Mouse (Mus musculus): Measurements from ENCODE around the gene Cmtm7. TPM values are rescaled to one million over a fixed set of nuclear protein-coding genes. Genes with fewer than 3 reads are reported as not detected.
"Not testable (repeated sequence)": the region's sequence is repeated elsewhere in the genome, so short reads cannot be mapped to it uniquely, and the experiment has no call there.

The Cmtm7 gene
- polyA plus RNA-seq, 1 experiment from 2014 or later: 9.5 TPM

DNA sequence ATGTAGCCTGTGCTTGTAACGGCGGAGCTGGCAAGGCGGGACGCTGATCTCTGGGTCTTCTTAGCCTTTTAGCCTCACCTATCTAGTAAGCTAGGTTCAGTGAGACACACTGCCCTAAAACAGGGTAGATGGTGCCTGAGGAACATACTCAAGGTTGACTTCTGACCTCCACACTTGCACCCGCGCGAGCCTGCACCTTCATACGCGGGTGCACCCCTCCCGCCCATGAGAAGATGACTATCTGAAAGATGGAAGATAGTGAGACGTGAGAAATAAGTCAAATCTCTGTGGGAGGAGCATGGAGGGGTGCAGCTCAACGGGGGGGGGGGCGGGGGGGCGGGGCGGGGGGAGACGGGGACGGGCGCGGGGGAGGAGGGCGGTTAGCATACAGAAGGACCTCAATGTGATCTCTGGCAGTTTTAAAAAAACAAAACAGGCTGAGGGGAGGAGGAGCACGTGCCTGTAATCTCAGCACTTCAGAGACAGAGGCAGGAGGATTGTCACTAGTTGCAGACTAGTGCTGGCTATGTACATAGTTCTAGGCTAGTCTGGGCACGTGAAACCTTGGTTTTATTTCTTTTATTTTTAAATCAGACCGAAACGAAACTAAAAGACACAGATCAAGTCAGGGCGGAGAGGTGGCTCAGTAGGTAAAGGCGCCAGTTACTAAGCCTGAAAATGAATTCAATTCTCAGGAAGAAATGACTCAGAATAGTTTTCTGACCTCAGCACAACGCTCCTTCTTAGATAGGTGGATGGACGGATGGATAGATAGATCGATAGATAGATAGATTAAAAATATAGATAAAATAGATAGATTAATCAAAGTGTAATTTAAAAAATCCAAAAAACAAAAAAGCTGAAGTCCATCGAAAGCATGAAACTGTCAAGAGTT, 51.5 kb downstream of the Cmtm7 start:
- H3K27me3 ChIP-seq (replicated peaks; ENCODE audit: control insufficient read depth, insufficient read depth, low read length): no peaks in the 10 kb centered on the region
- H3K27ac ChIP-seq (ENCODE audit: low read depth, low read length): no peak overlapping the region
- H3K4me1 ChIP-seq (ENCODE audit: control insufficient read depth, insufficient read depth, low read depth, low read length): peaks cover 7% of the 10 kb centered on the region
- no peak overlapping the region for H3K9ac ChIP-seq (ENCODE audit: low read depth, low read length)
- no peaks in the 10 kb centered on the region for H3K36me3 ChIP-seq (ENCODE audit: control insufficient read depth, insufficient read depth, low read length)
- H3K4me2 ChIP-seq (ENCODE audit: low read length): peak overlapping the region; percentile 79
- H3K4me3 ChIP-seq (ENCODE audit: low read length): peak overlapping the region; percentile 84
- no peaks in the 10 kb centered on the region for H3K9me3 ChIP-seq (ENCODE audit: control insufficient read depth, low read length)
- WGBS: 44% methylated on average over 27 of the region's 30 CpGs
- no peak for ATAC-seq

DNA sequence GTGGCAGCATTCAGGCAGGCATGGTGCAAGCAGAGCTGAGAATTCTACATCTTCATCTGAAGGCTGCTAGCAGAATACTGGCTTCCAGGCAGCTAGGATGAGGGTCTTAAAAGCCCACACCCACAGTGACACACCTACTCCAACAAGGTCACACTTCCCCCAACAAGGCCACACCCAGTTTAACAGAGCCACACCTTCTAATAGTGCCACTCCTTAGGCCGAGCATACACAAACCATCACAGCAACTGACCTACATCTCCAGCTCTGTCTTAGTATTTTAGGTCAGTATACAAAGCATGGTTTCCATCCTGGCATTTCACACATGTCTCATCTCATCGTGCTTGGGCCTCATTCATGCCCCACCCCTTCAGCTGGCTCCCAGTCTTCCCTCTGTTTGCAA, 53.2 kb downstream of the Cmtm7 start:
- H3K4me3 ChIP-seq (ENCODE audit: low read length); ATAC-seq: not testable (repeated sequence)
- WGBS: 62% methylated on average over 2 of the region's 2 CpGs

DNA sequence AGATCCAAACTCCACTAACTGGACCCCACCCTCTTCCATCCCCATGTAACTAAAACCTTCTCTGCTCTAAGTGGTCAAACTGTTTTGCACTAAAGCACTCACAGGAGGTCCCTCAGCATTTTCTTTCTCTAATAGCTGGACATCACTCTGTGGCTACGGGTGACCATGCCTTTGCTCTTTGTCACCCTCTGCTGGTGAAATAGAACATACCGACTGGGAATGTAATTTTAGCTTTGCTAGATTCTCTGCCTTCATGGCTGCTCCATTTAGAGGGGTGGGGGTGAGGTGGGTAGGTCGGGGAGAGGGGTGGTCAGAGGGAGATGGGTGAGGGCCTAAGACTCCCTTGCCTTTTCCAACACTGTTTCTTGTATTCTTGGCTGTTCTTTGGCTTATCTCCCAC, 54.3 kb downstream of the Cmtm7 start:
- Histone ChIP-seq H3K9me3 (ENCODE audit: control insufficient read depth, low read length) (no peaks in the 10 kb centered on the region), H3K27ac (ENCODE audit: low read depth, low read length) (no peak overlapping the region), H3K36me3 (ENCODE audit: control insufficient read depth, insufficient read depth, low read length) (peaks cover 21% of the 10 kb centered on the region), H3K27me3 (replicated peaks; ENCODE audit: control insufficient read depth, insufficient read depth, low read length) (no peaks in the 10 kb centered on the region), H3K9ac (ENCODE audit: low read depth, low read length) (no peak overlapping the region), H3K4me2 (ENCODE audit: low read length) (no peak overlapping the region), H3K4me3 (ENCODE audit: low read length) (no peak overlapping the region), H3K4me1 (ENCODE audit: control insufficient read depth, insufficient read depth, low read depth, low read length) (peaks cover 5% of the 10 kb centered on the region)
- ATAC-seq: no peak
- WGBS: 5% methylated on average over 3 of the region's 3 CpGs

More for the DNA sequence above, 53.2 kb downstream of the Cmtm7 start:
- not testable (repeated sequence) for H3K27ac ChIP-seq (ENCODE audit: low read depth, low read length); H3K4me1 ChIP-seq (ENCODE audit: control insufficient read depth, insufficient read depth, low read depth, low read length); H3K27me3 ChIP-seq (replicated peaks; ENCODE audit: control insufficient read depth, insufficient read depth, low read length); H3K9me3 ChIP-seq (ENCODE audit: control insufficient read depth, low read length); H3K9ac ChIP-seq (ENCODE audit: low read depth, low read length); H3K4me2 ChIP-seq (ENCODE audit: low read length)
- H3K36me3 ChIP-seq (ENCODE audit: control insufficient read depth, insufficient read depth, low read length): peaks cover 10% of the 10 kb centered on the region

DNA sequence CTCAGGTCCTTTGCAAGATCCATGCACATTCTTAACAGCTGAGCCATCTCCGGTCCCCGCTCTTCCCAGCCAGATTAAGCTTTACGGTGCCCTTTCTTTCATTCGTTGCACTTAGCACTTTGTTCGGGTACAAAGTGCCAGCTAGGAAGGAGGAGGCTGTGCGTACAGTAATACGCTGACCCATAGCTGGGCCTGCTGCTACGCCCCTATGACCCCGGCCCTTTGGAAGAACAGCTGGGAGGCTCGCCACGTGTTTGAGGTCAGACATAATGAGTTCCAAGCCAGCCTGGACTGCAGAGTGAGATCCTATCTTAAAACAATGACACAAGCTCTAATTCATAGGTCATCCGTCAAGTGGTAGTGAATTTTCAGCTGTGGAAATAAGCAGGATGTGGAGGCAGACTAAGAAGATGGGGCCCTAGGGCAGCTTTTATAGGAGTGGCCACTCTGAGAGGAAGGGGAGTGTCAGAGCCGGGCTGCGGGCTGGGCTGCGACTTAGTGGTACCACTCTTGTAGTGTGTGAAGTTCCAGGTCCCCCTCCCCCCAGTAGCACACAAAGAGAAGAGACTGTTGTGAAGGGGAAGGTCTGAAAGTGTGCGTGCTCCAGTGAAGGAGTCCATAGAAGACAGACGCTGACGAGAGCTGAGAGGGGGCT, 64.9 kb downstream of the Cmtm7 start:
- ATAC-seq: no peak
- no peak overlapping the region for H3K4me3 ChIP-seq (ENCODE audit: low read length)
- WGBS: 82% methylated on average over 18 of the region's 18 CpGs
- H3K27me3 ChIP-seq (replicated peaks; ENCODE audit: control insufficient read depth, insufficient read depth, low read length): no peaks in the 10 kb centered on the region
- H3K9me3 ChIP-seq (ENCODE audit: control insufficient read depth, low read length): no peaks in the 10 kb centered on the region
- no peak overlapping the region for H3K9ac ChIP-seq (ENCODE audit: low read depth, low read length)
- H3K4me1 ChIP-seq (ENCODE audit: control insufficient read depth, insufficient read depth, low read depth, low read length): no peaks in the 10 kb centered on the region
- H3K36me3 ChIP-seq (ENCODE audit: control insufficient read depth, insufficient read depth, low read length): peaks cover 64% of the 10 kb centered on the region
- H3K27ac ChIP-seq (ENCODE audit: low read depth, low read length): no peak overlapping the region
- H3K4me2 ChIP-seq (ENCODE audit: low read length): no peak overlapping the region

DNA sequence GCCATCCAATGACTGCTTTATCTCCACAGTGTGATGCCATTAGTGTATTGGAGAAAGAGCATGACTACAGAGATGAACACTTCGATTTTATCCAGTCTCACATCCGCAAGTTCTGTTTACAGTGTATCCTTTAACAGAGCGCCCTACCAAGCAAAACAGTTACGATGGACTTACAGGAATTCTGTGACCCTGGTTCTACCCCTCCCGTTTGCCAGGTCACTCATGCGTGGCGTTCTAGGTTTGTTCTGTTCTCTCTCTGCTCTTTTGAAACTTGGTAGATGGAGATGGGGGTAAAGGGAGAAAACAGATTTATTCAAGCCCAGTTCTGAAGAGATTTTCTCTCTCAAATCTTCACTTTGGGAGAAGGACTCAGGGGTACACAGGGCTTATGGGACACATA, 68.2 kb downstream of the Cmtm7 start:
- Histone ChIP-seq H3K4me1 (ENCODE audit: control insufficient read depth, insufficient read depth, low read depth, low read length) (no peaks in the 10 kb centered on the region), H3K9ac (ENCODE audit: low read depth, low read length) (no peak overlapping the region), H3K4me3 (ENCODE audit: low read length) (no peak overlapping the region), H3K27me3 (replicated peaks; ENCODE audit: control insufficient read depth, insufficient read depth, low read length) (no peaks in the 10 kb centered on the region), H3K4me2 (ENCODE audit: low read length) (no peak overlapping the region), H3K36me3 (ENCODE audit: control insufficient read depth, insufficient read depth, low read length) (peaks cover 54% of the 10 kb centered on the region), H3K27ac (ENCODE audit: low read depth, low read length) (no peak overlapping the region), H3K9me3 (ENCODE audit: control insufficient read depth, low read length) (no peaks in the 10 kb centered on the region)
- 96% methylated on average over 7 of the region's 7 CpGs for WGBS
- no peak for ATAC-seq

DNA sequence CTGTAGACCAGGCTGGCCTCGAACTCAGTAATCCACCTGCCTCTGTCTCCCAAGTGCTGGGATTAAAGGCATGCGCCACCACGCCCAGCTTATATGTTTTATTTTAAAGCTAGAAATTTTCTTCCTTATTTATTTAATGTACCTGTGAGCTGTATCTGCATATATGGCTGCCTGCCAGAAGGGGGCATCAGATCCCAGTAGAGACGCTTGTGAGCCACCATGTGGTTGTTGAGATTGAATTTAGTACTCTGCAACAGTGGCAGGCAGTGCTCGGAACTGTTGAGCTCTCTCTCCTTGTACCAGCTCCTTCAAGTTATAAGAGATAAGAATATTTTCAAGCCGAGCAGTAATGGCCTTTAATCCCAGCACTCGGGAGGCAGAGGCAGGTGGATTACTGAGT, 71.3 kb downstream of the Cmtm7 start:
- peaks cover 43% of the 10 kb centered on the region for H3K36me3 ChIP-seq (ENCODE audit: control insufficient read depth, insufficient read depth, low read length)
- WGBS: 77% methylated on average over 7 of the region's 7 CpGs
- no peaks in the 10 kb centered on the region for H3K9me3 ChIP-seq (ENCODE audit: control insufficient read depth, low read length)

DNA sequence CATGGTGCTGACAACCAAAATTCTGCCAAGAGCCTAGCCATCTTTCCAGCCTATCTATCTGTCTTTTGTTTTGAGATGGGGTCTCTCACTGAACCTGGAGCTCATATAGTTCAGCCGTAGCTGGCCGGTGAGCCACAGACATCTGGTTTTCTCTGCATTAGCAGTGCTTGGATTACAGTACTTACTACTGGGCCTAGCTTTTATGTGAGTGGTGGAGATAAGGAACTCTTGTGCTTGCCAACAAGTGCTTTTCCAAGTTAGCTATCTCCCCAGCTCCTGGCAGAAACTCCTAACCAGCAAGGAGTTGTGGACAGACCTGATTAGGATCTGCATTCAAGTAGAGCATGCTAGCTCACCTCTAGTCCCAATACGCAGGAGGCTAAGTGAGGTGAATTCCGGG, 73.9 kb downstream of the Cmtm7 start:
- Histone ChIP-seq H3K9me3 (ENCODE audit: control insufficient read depth, low read length) (no peaks in the 10 kb centered on the region), H3K4me3 (ENCODE audit: low read length) (no peak overlapping the region), H3K27ac (ENCODE audit: low read depth, low read length) (no peak overlapping the region), H3K4me1 (ENCODE audit: control insufficient read depth, insufficient read depth, low read depth, low read length) (no peaks in the 10 kb centered on the region), H3K4me2 (ENCODE audit: low read length) (no peak overlapping the region), H3K36me3 (ENCODE audit: control insufficient read depth, insufficient read depth, low read length) (peaks cover 29% of the 10 kb centered on the region), H3K27me3 (replicated peaks; ENCODE audit: control insufficient read depth, insufficient read depth, low read length) (no peaks in the 10 kb centered on the region), H3K9ac (ENCODE audit: low read depth, low read length) (no peak overlapping the region)
- ATAC-seq: no peak
- WGBS: 97% methylated on average over 4 of the region's 4 CpGs

More for the DNA sequence above, 71.3 kb downstream of the Cmtm7 start:
- Histone ChIP-seq H3K9ac (ENCODE audit: low read depth, low read length) (no peak overlapping the region), H3K4me3 (ENCODE audit: low read length) (no peak overlapping the region), H3K27ac (ENCODE audit: low read depth, low read length) (no peak overlapping the region), H3K4me1 (ENCODE audit: control insufficient read depth, insufficient read depth, low read depth, low read length) (no peaks in the 10 kb centered on the region), H3K4me2 (ENCODE audit: low read length) (no peak overlapping the region), H3K27me3 (replicated peaks; ENCODE audit: control insufficient read depth, insufficient read depth, low read length) (no peaks in the 10 kb centered on the region)
- ATAC-seq: no peak

Other genes starting within 250 kb of the Cmtm7 start
- 0.14 and 0.24 TPM in 2 replicates for gene Trim71, start 217.5 kb downstream of the Cmtm7 start, polyA plus RNA-seq (2015; fragmentation: Nextera tagmentation; extraction: Ambion mirVana)
- 52.1 and 57.1 TPM in 2 replicates for gene Cnot10, start 141.7 kb downstream of the Cmtm7 start, polyA plus RNA-seq (2015; fragmentation: Nextera tagmentation; extraction: Ambion mirVana)
- 105 and 116 TPM in 2 replicates for gene Dync1li1, start 93.1 kb downstream of the Cmtm7 start, polyA plus RNA-seq (2015; fragmentation: Nextera tagmentation; extraction: Ambion mirVana)
- gene Cmtm6, start 50.7 kb downstream of the Cmtm7 start, polyA plus RNA-seq (2015; fragmentation: Nextera tagmentation; extraction: Ambion mirVana): 21.0 and 21.2 TPM in 2 replicates
- 6.8 and 10.3 TPM in 2 replicates for gene Cmtm8, start 62.3 kb upstream of the Cmtm7 start, polyA plus RNA-seq (2015; fragmentation: Nextera tagmentation; extraction: Ambion mirVana)
- 41.4 and 43.0 TPM in 2 replicates for gene Gpd1l, start 152.1 kb upstream of the Cmtm7 start, polyA plus RNA-seq (2015; fragmentation: Nextera tagmentation; extraction: Ambion mirVana)
- 3.2 and 3.5 TPM in 2 replicates for gene Osbpl10, start 196.7 kb upstream of the Cmtm7 start, polyA plus RNA-seq (2015; fragmentation: Nextera tagmentation; extraction: Ambion mirVana)
- 113 and 196 TPM in 2 replicates for gene Rps27rt, start 200.9 kb upstream of the Cmtm7 start, polyA plus RNA-seq (2015; fragmentation: Nextera tagmentation; extraction: Ambion mirVana)

All from hindbrain, embryonic 16.5 days (tissue).